Mouse (Mus musculus) erythroblast, adult 5-6 weeks (primary cell): ENCODE data around the gene Pcbp4. TPM values are rescaled to one million over a fixed set of nuclear protein-coding genes. Genes with fewer than 3 reads are reported as not detected.

Experiments used
- total RNA-seq, 2 experiments: library from RNA; stranded (forward) in 1 of 2; stranded (reverse) in 1 of 2; fragments of 150-400 nt in 1 of 2; fragments of 200-764, 138-1000 nt in 1 of 2; gene quantifications; 2 replicates each; pipeline versions ENCODE4 v1.2.3 to v1.2.4; 2015 to 2017; ENCODE audit warnings: low replicate concordance in 2 of 2

Pcbp4 gene
- total RNA-seq, 2 experiments from 2014 or later: not detected

Other genes with a start within 250 kb of the Pcbp4 start
- 5.0 and 6.1 TPM in 2 replicates for gene Tlr9, start 230.7 kb upstream of the Pcbp4 start, total RNA-seq (2015; ENCODE audit: low replicate concordance)
- gene Tlr9, start 230.7 kb upstream of the Pcbp4 start, total RNA-seq (2017; ENCODE audit: low replicate concordance): 0.56 and 1.9 TPM in 2 replicates
- 72.5 and 82.2 TPM in 2 replicates for gene Alas1, start 204.6 kb upstream of the Pcbp4 start, total RNA-seq (2015; ENCODE audit: low replicate concordance)
- 51.7 and 126 TPM in 2 replicates for gene Alas1, start 204.6 kb upstream of the Pcbp4 start, total RNA-seq (2017; ENCODE audit: low replicate concordance)
- 3.5 and 4.4 TPM in 2 replicates for gene Poc1a, start 172.2 kb upstream of the Pcbp4 start, total RNA-seq (2015; ENCODE audit: low replicate concordance)
- gene Poc1a, start 172.2 kb upstream of the Pcbp4 start, total RNA-seq (2017; ENCODE audit: low replicate concordance): 5.0 and 10.6 TPM in 2 replicates
- gene Dusp7, start 84.7 kb upstream of the Pcbp4 start, total RNA-seq (2015; ENCODE audit: low replicate concordance): 17.5 and 19.9 TPM in 2 replicates
- gene Dusp7, start 84.7 kb upstream of the Pcbp4 start, total RNA-seq (2017; ENCODE audit: low replicate concordance): 3.3 and 4.3 TPM in 2 replicates
- 553 and 845 TPM in 2 replicates for gene Rpl29, start 23.8 kb upstream of the Pcbp4 start, total RNA-seq (2015; ENCODE audit: low replicate concordance)
- 192 and 282 TPM in 2 replicates for gene Rpl29, start 23.8 kb upstream of the Pcbp4 start, total RNA-seq (2017; ENCODE audit: low replicate concordance)
- 0.77 and 4.2 TPM in 2 replicates for gene Acy1, start 15.0 kb upstream of the Pcbp4 start, total RNA-seq (2015; ENCODE audit: low replicate concordance)
- 4.5 and 7.4 TPM in 2 replicates for gene Acy1, start 15.0 kb upstream of the Pcbp4 start, total RNA-seq (2017; ENCODE audit: low replicate concordance)
- 2.5 TPM in 1 of 2 replicates, not detected in the other for gene Abhd14b, start 5.8 kb upstream of the Pcbp4 start, total RNA-seq (2015; ENCODE audit: low replicate concordance)
- 0.26 TPM in 1 of 2 replicates, not detected in the other for gene Abhd14b, start 5.8 kb upstream of the Pcbp4 start, total RNA-seq (2017; ENCODE audit: low replicate concordance)
- 0.77 and 7.3 TPM in 2 replicates for gene Abhd14a, start 5.6 kb upstream of the Pcbp4 start, total RNA-seq (2015; ENCODE audit: low replicate concordance)
- 0.84 and 3.2 TPM in 2 replicates for gene Abhd14a, start 5.6 kb upstream of the Pcbp4 start, total RNA-seq (2017; ENCODE audit: low replicate concordance)
- not detected in 2 replicates for gene Gpr62, start 12.6 kb downstream of the Pcbp4 start, total RNA-seq (2015; ENCODE audit: low replicate concordance)
- not detected in 2 replicates for gene Gpr62, start 12.6 kb downstream of the Pcbp4 start, total RNA-seq (2017; ENCODE audit: low replicate concordance)
- gene Rrp9, start 22.7 kb downstream of the Pcbp4 start, total RNA-seq (2015; ENCODE audit: low replicate concordance): 3.5 and 4.6 TPM in 2 replicates
- gene Rrp9, start 22.7 kb downstream of the Pcbp4 start, total RNA-seq (2017; ENCODE audit: low replicate concordance): 5.7 and 6.4 TPM in 2 replicates
- gene Parp3, start 23.7 kb downstream of the Pcbp4 start, total RNA-seq (2015; ENCODE audit: low replicate concordance): 1.7 and 7.3 TPM in 2 replicates
- gene Parp3, start 23.7 kb downstream of the Pcbp4 start, total RNA-seq (2017; ENCODE audit: low replicate concordance): 1.4 and 7.4 TPM in 2 replicates
- gene Iqcf1, start 46.7 kb downstream of the Pcbp4 start, total RNA-seq (2015; ENCODE audit: low replicate concordance): not detected in 2 replicates
- not detected in 2 replicates for gene Iqcf1, start 46.7 kb downstream of the Pcbp4 start, total RNA-seq (2017; ENCODE audit: low replicate concordance)
- gene Iqcf5, start 61.3 kb downstream of the Pcbp4 start, total RNA-seq (2015; ENCODE audit: low replicate concordance): not detected in 2 replicates
- gene Iqcf5, start 61.3 kb downstream of the Pcbp4 start, total RNA-seq (2017; ENCODE audit: low replicate concordance): not detected in 2 replicates
- not detected in 2 replicates for gene Iqcf3, start 108.3 kb downstream of the Pcbp4 start, total RNA-seq (2015; ENCODE audit: low replicate concordance)
- gene Iqcf3, start 108.3 kb downstream of the Pcbp4 start, total RNA-seq (2017; ENCODE audit: low replicate concordance): not detected in 2 replicates
- not detected in 2 replicates for gene Iqcf4, start 117.7 kb downstream of the Pcbp4 start, total RNA-seq (2015; ENCODE audit: low replicate concordance)
- not detected in 2 replicates for gene Iqcf4, start 117.7 kb downstream of the Pcbp4 start, total RNA-seq (2017; ENCODE audit: low replicate concordance)
- gene Iqcf6, start 173.3 kb downstream of the Pcbp4 start, total RNA-seq (2015; ENCODE audit: low replicate concordance): not detected in 2 replicates
- gene Iqcf6, start 173.3 kb downstream of the Pcbp4 start, total RNA-seq (2017; ENCODE audit: low replicate concordance): not detected in 2 replicates
- gene Grm2, start 202.8 kb downstream of the Pcbp4 start, total RNA-seq (2015; ENCODE audit: low replicate concordance): not detected in 2 replicates
- not detected in 2 replicates for gene Grm2, start 202.8 kb downstream of the Pcbp4 start, total RNA-seq (2017; ENCODE audit: low replicate concordance)
- gene Tex264, start 232.6 kb downstream of the Pcbp4 start, total RNA-seq (2015; ENCODE audit: low replicate concordance): 1.9 and 9.0 TPM in 2 replicates
- gene Tex264, start 232.6 kb downstream of the Pcbp4 start, total RNA-seq (2017; ENCODE audit: low replicate concordance): 8.8 and 10.9 TPM in 2 replicates